Mouse (Mus musculus): ENCODE data around the gene Ceacam19. TPM values are rescaled to one million over a fixed set of nuclear protein-coding genes. Genes with fewer than 3 reads are reported as not detected.
A peak's percentile ranks its signal among the peaks of the same experiment; 100 is the strongest.

The Ceacam19 gene
- polyA plus RNA-seq, 1 experiment, result not detected

DNA sequence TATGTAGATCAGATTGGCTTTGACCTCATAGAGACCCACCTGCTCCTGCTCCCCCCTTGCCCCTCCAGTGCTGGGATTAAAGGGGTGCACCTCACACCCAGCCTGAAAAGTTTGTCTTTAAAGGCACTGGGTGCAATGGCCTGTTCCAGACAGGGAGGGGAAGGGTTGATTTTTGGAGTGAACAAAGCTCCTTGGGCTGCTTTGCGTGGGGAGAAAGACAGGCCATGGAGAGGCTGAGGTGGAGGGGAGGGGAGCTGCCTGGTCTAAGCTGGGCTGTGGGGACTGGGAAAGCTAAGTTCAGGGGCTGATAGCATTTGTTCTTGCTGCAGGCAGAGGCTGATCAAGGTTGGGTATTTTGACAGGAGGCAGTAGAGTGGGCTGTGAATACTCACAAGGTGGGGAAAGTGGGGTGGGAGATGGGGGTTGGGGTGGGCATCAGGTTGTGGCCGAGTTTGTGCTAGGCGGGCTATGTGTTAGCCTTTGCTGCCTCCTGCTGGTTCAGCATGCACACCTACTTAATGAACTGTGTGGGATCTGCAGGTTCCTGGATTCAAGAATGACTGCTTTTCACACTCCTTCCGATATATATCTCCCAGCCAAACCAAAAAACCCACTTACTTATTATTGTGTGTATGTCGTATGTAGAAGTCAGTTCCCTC lies 15.7 kb downstream of the Ceacam19 start:
- H3K27ac ChIP-seq (ENCODE audit: control insufficient read depth, insufficient read depth, low read depth, low read length, poor library complexity), result peak overlapping the region; percentile 88; the same call in 1 of the 2 replicates
- peak; percentile 78 for TF ChIP-seq CTCF (IDR thresholded peaks at IDR 0.05; ENCODE audit: control insufficient read depth, insufficient read depth, low read length)
- no peak for TF ChIP-seq POLR2A (IDR thresholded peaks at IDR 0.05; ENCODE audit: borderline replicate concordance, control insufficient read depth, low read depth, low read length)
- 11% methylated on average over 5 of the region's 5 CpGs for WGBS
- peaks cover 6% of the 10 kb centered on the region for H3K4me1 ChIP-seq (ENCODE audit: control insufficient read depth, insufficient read depth, low read length)
- no peak overlapping the region for H3K4me3 ChIP-seq (replicated peaks; ENCODE audit: control insufficient read depth, low read depth, low read length)

DNA sequence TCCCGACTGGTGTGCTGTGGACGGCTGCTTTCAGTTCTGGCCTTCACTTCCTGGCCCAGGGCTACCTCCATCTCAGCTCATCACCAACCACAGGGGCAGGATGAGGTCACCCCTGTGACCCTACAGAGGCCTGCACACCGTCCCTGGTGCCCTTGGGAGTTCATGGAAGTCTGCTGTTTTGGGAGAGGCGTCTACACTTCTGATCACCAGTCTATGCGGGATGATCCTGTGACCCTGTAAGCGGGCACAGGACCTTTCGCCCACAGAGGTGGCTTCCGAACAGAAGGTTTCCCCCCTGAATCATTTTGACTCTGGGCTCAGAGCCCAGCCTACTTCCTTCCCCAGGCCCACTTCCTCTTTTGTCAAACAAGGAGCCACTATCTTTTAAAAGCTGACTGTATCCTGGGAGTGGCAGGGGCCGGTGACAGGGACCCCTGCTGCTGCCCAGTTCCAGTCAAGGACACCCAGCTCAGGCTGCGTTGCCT lies 16.6 kb downstream of the Ceacam19 start:
- peak overlapping the region; percentile 29 for H3K4me3 ChIP-seq (replicated peaks; ENCODE audit: control insufficient read depth, low read depth, low read length)
- H3K4me1 ChIP-seq (ENCODE audit: control insufficient read depth, insufficient read depth, low read length), result peaks cover 6% of the 10 kb centered on the region
- TF ChIP-seq POLR2A (IDR thresholded peaks at IDR 0.05; ENCODE audit: borderline replicate concordance, control insufficient read depth, low read depth, low read length) (no peak; the same call in 1 of the 2 replicates), CTCF (IDR thresholded peaks at IDR 0.05; ENCODE audit: control insufficient read depth, insufficient read depth, low read length) (no peak)
- H3K27ac ChIP-seq (ENCODE audit: control insufficient read depth, insufficient read depth, low read depth, low read length, poor library complexity), result peak overlapping the region; percentile 88
- WGBS, result 1% methylated on average over 10 of the region's 10 CpGs

DNA sequence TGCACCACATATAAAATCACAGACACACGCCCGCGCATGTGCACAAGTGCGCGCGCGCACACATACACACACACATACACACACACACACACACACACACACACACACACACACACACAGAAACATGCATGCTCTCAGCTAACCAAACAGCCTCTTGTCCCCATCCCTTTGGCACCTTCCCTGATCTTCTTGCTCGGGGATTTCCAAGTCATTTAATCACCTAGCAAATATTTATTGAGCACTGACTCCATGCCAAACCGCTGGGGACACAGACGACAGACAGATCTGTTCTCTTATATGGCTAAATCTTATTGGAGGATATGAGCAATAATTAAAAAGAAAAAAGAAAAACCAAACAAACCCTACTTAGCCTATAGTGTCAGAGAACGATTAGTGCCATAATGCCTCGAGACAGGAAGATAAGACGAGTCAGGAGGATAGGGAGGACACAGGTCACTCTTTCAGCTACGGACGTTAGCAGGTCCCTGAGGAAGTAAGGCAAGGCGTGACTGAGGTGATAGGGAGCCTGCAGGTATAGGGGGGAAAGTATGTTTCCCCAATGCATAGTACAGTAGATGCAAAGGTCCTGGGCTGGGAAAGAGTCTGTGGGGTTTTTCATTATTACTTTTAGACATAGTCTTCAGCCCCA lies 19.9 kb downstream of the Ceacam19 start:
- no peak for TF ChIP-seq POLR2A (IDR thresholded peaks at IDR 0.05; ENCODE audit: borderline replicate concordance, control insufficient read depth, low read depth, low read length)
- no peak for TF ChIP-seq CTCF (IDR thresholded peaks at IDR 0.05; ENCODE audit: control insufficient read depth, insufficient read depth, low read length)
- H3K27ac ChIP-seq (ENCODE audit: control insufficient read depth, insufficient read depth, low read depth, low read length, poor library complexity), result no peak overlapping the region
- H3K4me3 ChIP-seq (replicated peaks; ENCODE audit: control insufficient read depth, low read depth, low read length), result no peak overlapping the region
- peaks cover 5% of the 10 kb centered on the region; the same call in 1 of the 2 replicates for H3K4me1 ChIP-seq (ENCODE audit: control insufficient read depth, insufficient read depth, low read length)
- WGBS, result 88% methylated on average over 16 of the region's 16 CpGs

DNA sequence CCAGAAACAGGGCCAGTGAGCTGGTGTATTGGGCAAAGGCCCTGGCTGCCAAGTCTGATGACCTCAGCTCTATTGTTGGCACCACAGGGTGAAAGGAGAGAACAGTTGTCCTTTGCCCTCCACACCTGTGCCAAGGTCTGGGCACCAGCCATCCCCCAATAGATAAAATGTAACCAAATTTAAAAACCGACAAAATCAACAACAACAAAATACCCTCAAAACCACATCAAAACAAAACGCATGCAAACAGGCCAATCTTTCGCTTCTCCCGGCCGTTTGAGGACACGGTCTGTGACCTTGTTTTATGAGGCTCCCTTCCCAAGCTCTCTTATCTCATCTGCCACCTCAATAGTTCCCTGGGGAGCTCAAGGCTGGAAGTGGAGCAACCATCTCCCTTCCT lies 21.3 kb downstream of the Ceacam19 start:
- H3K4me3 ChIP-seq (replicated peaks; ENCODE audit: control insufficient read depth, low read depth, low read length), result no peak overlapping the region
- WGBS, result 76% methylated on average over 6 of the region's 6 CpGs
- no peak overlapping the region for H3K27ac ChIP-seq (ENCODE audit: control insufficient read depth, insufficient read depth, low read depth, low read length, poor library complexity)
- no peak for TF ChIP-seq POLR2A (IDR thresholded peaks at IDR 0.05; ENCODE audit: borderline replicate concordance, control insufficient read depth, low read depth, low read length)
- TF ChIP-seq CTCF (IDR thresholded peaks at IDR 0.05; ENCODE audit: control insufficient read depth, insufficient read depth, low read length), result no peak
- H3K4me1 ChIP-seq (ENCODE audit: control insufficient read depth, insufficient read depth, low read length), result peaks cover 1% of the 10 kb centered on the region; the same call in 1 of the 2 replicates

DNA sequence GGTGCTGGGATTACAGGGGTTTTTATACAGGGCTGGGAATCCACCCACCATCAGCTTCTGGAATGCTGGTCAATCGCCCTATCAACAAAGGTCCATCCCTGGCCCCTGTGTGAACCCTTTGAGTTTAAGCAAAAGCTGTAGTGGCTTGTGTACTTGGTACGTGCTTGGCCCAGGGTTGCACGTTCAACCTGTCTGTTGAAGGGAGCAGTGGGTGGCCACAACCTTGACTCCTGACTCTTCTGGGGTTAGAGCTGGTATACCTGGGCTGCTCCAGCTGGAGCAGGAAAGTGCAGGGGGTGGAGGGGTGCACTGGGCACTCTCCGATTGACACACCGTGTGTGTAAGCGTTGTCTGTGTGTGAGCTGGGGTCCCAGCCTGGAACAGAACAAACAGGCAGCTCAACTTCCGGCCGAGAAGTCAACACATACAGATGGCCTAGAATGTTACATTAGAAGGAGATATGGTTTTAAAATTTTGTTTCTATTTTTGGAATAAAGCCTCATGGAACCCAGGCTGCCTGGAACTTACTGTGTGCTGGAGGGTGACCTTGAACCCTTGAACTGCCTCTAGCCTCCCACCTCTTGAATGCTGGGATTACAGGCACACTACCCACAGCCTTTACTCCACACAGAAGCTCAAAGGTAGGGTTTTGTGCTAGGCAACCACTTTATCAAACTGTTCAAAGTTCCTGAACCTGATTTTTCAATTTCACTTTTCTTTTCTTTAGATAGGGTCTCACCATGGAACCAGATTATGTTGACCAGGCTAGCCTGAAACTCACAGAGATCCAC lies 22.3 kb downstream of the Ceacam19 start:
- 82% methylated on average over 8 of the region's 8 CpGs for WGBS
- H3K4me3 ChIP-seq (replicated peaks; ENCODE audit: control insufficient read depth, low read depth, low read length), result no peak overlapping the region

DNA sequence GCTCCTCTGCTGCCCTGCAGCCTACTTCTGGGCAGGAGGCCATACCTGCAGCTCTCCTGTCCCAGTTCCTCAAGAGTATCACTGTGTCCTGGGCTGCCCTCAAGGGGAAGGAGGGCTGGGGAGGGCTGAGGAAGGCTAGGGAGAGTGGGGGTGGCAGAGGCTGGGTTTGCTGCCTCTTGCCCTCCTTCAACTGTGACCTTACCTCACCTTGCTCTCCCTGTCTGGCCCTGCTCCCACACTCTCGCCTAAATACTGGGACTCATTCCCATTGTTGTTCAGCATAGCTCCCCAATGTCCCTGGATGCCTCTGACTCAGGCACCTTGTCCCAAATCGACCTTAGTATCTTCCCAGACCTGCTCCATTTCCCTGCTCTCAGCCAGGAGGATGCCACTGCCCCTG lies 23.5 kb downstream of the Ceacam19 start:
- TF ChIP-seq CTCF (IDR thresholded peaks at IDR 0.05; ENCODE audit: control insufficient read depth, insufficient read depth, low read length) (no peak), POLR2A (IDR thresholded peaks at IDR 0.05; ENCODE audit: borderline replicate concordance, control insufficient read depth, low read depth, low read length) (no peak)
- WGBS, result 31% methylated on average over 2 of the region's 2 CpGs
- Histone ChIP-seq H3K27ac (ENCODE audit: control insufficient read depth, insufficient read depth, low read depth, low read length, poor library complexity) (no peak overlapping the region), H3K4me1 (ENCODE audit: control insufficient read depth, insufficient read depth, low read length) (peaks cover 1% of the 10 kb centered on the region; the same call in 1 of the 2 replicates), H3K4me3 (replicated peaks; ENCODE audit: control insufficient read depth, low read depth, low read length) (no peak overlapping the region)

More for the DNA sequence above, 22.3 kb downstream of the Ceacam19 start:
- TF ChIP-seq POLR2A (IDR thresholded peaks at IDR 0.05; ENCODE audit: borderline replicate concordance, control insufficient read depth, low read depth, low read length), result no peak
- no peak for TF ChIP-seq CTCF (IDR thresholded peaks at IDR 0.05; ENCODE audit: control insufficient read depth, insufficient read depth, low read length)
- no peaks in the 10 kb centered on the region for H3K4me1 ChIP-seq (ENCODE audit: control insufficient read depth, insufficient read depth, low read length)
- H3K27ac ChIP-seq (ENCODE audit: control insufficient read depth, insufficient read depth, low read depth, low read length, poor library complexity), result no peak overlapping the region

DNA sequence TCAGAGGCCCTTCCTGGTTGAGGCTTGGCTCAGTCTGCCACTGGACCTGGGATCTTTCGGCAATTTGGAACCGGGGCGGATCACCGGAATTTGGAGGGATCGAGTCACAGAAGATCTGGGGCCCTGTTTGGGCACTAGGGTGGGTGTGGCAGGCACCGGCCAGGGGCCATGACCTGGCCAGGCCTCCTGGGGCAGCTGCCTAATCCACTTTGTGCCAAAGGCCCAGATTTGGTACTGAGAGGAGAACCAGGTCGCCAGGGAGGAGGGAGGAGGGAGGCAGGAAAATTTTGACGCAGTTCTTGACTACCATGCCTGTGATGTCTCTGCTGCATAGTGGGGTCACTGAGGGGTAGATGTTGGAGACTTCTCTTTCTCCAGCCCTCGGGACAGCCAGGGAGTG lies 26.6 kb downstream of the Ceacam19 start, which contains the start of gene Ceacam16:
TSS of gene Ceacam16 (minus strand) at position 101 of the 400 bp plus-strand sequence.
- WGBS, result 82% methylated on average over 9 of the region's 9 CpGs

More for the DNA sequence above, 26.6 kb downstream of the Ceacam19 start, which contains the start of gene Ceacam16:
- Histone ChIP-seq H3K27ac (ENCODE audit: control insufficient read depth, insufficient read depth, low read depth, low read length, poor library complexity) (no peak within 1 kb of the TSS), H3K4me1 (ENCODE audit: control insufficient read depth, insufficient read depth, low read length) (peaks cover 1% of the 10 kb centered on the region; the same call in 1 of the 2 replicates), H3K4me3 (replicated peaks; ENCODE audit: control insufficient read depth, low read depth, low read length) (no peak within 1 kb of the TSS)
- TF ChIP-seq POLR2A (IDR thresholded peaks at IDR 0.05; ENCODE audit: borderline replicate concordance, control insufficient read depth, low read depth, low read length) (no peak), CTCF (IDR thresholded peaks at IDR 0.05; ENCODE audit: control insufficient read depth, insufficient read depth, low read length) (no peak)
